Mouse (Mus musculus) heart, embryonic 12.5 days (tissue): ENCODE results near the gene Cntf. TPM values are rescaled to one million over a fixed set of nuclear protein-coding genes. Genes with fewer than 3 reads are reported as not detected.

Experiments
- ATAC-seq: fragments of 200-750 bp; cut with Nextera tagmentation; 2 replicates; pipeline ENCODE4 v1.8.0; 2017; ENCODE audit warnings: moderate TSS enrichment, moderate library complexity; ENCODE audit not compliant: insufficient number of reproducible peaks, low FRiP score
- H3K27ac ChIP-seq: fragments of 300-500 bp; sonication (generic); 2 replicates; pipeline ENCODE4 v1.5.1; 2016; ENCODE audit warnings: mild to moderate bottlenecking, moderate library complexity; ENCODE audit not compliant: poor library complexity, severe bottlenecking
- H3K27me3 ChIP-seq: fragments of 300-500 bp; sonication (generic); replicated peaks from 2 replicates; pipeline ENCODE4 v1.6.1; 2016; ENCODE audit warnings: mild to moderate bottlenecking, moderate library complexity
- H3K36me3 ChIP-seq: fragments of 300-500 bp; sonication (generic); 2 replicates; pipeline ENCODE4 v1.6.1; 2016; ENCODE audit warnings: mild to moderate bottlenecking, moderate library complexity
- H3K4me1 ChIP-seq: fragments of 300-500 bp; sonication (generic); replicated peaks from 2 replicates; pipeline ENCODE4 v1.6.1; 2016; ENCODE audit warnings: mild to moderate bottlenecking
- H3K4me2 ChIP-seq: fragments of 300-500 bp; sonication (generic); 2 replicates; pipeline ENCODE4 v1.6.1; 2016; ENCODE audit warnings: mild to moderate bottlenecking, moderate library complexity
- H3K4me3 ChIP-seq: fragments of 300-500 bp; sonication (generic); 2 replicates; pipeline ENCODE4 v1.5.1; 2016; ENCODE audit warnings: mild to moderate bottlenecking
- H3K9ac ChIP-seq: fragments of 300-500 bp; sonication (generic); 2 replicates; pipeline ENCODE4 v1.6.1; 2016; ENCODE audit warnings: mild to moderate bottlenecking, moderate library complexity
- H3K9me3 ChIP-seq: fragments of 300-500 bp; sonication (generic); replicated peaks from 2 replicates; pipeline ENCODE4 v1.6.1; 2016; ENCODE audit warnings: mild to moderate bottlenecking, moderate library complexity
- WGBS: fragments of 180-500 bp; shearing (Covaris S2); methylation state at CpG from one replicate; pipeline ENCODE4 v1.1.7; 2016; 5-methylcytosine and 5-hydroxymethylcytosine counted together
- polyA plus RNA-seq: library from polyadenylated mRNA; unstranded; fragments of >200 nt; fragmentation: Nextera tagmentation; extraction: Ambion mirVana; gene quantifications from 2 replicates; pipeline ENCODE4 v1.2.1, GENCODE M21; 2016

The Cntf gene
- 0.69 and 1.2 TPM in 2 replicates for polyA plus RNA-seq

GRCm38 (mm10) chr19:12765308-12765707 is at the start of gene Cntf:
Gene Cntf (minus strand): TSS chr19:12765632.
- peaks cover 61% of the 10 kb centered on the region for H3K36me3 ChIP-seq
- H3K4me1 ChIP-seq: no peaks in the 10 kb centered on the region
- H3K27me3 ChIP-seq: no peaks in the 10 kb centered on the region
- ATAC-seq: no peak
- no peak within 1 kb of the TSS for H3K27ac ChIP-seq
- no peak within 1 kb of the TSS for H3K4me2 ChIP-seq
- WGBS: 66% methylated on average over 7 of the region's 7 CpGs
- H3K9ac ChIP-seq: no peak within 1 kb of the TSS
- no peak within 1 kb of the TSS for H3K4me3 ChIP-seq
- H3K9me3 ChIP-seq: no peaks in the 10 kb centered on the region

GRCm38 (mm10) chr19:12813883-12814282 is 48.5 kb upstream of the Cntf start:
- Histone ChIP-seq H3K36me3 (no peaks in the 10 kb centered on the region), H3K27ac (no peak overlapping the region), H3K4me1 (no peaks in the 10 kb centered on the region), H3K9ac (no peak overlapping the region), H3K9me3 (no peaks in the 10 kb centered on the region), H3K27me3 (no peaks in the 10 kb centered on the region), H3K4me3 (no peak overlapping the region), H3K4me2 (no peak overlapping the region)
- WGBS: 60% methylated on average over 1 of the region's 1 CpGs
- ATAC-seq: no peak

- no peaks in the 10 kb centered on the region for H3K27me3 ChIP-seq
- H3K9me3 ChIP-seq: no peaks in the 10 kb centered on the region
- no peaks in the 10 kb centered on the region for H3K4me1 ChIP-seq
- 47% methylated on average over 1 of the region's 1 CpGs for WGBS
- H3K36me3 ChIP-seq: no peaks in the 10 kb centered on the region
- no peak overlapping the region for H3K4me3 ChIP-seq
- ATAC-seq: no peak
- H3K4me2 ChIP-seq: no peak overlapping the region
- no peak overlapping the region for H3K27ac ChIP-seq
- H3K9ac ChIP-seq: no peak overlapping the region
These were observed 47.4 kb upstream of the Cntf start for GRCm38 (mm10) chr19:12812644-12813364.

GRCm38 (mm10) chr19:12806214-12806613 is 40.8 kb upstream of the Cntf start:
- Histone ChIP-seq H3K27me3 (no peaks in the 10 kb centered on the region), H3K4me3 (no peak overlapping the region), H3K4me2 (no peak overlapping the region), H3K4me1 (no peaks in the 10 kb centered on the region), H3K9ac (no peak overlapping the region), H3K9me3 (no peaks in the 10 kb centered on the region), H3K27ac (no peak overlapping the region), H3K36me3 (no peaks in the 10 kb centered on the region)
- ATAC-seq: no peak
- 69% methylated on average over 2 of the region's 2 CpGs for WGBS

GRCm38 (mm10) chr19:12805730-12806129 is 40.3 kb upstream of the Cntf start:
- no peaks in the 10 kb centered on the region for H3K27me3 ChIP-seq
- no peaks in the 10 kb centered on the region for H3K9me3 ChIP-seq
- H3K36me3 ChIP-seq: no peaks in the 10 kb centered on the region
- no peaks in the 10 kb centered on the region for H3K4me1 ChIP-seq
- no peak overlapping the region for H3K4me3 ChIP-seq
- WGBS: 58% methylated on average over 3 of the region's 3 CpGs
- no peak for ATAC-seq
- H3K9ac ChIP-seq: no peak overlapping the region
- no peak overlapping the region for H3K27ac ChIP-seq
- no peak overlapping the region for H3K4me2 ChIP-seq

- Histone ChIP-seq H3K4me2 (no peak overlapping the region), H3K4me1 (no peaks in the 10 kb centered on the region), H3K36me3 (no peaks in the 10 kb centered on the region), H3K27ac (no peak overlapping the region), H3K27me3 (no peaks in the 10 kb centered on the region), H3K9ac (no peak overlapping the region), H3K4me3 (no peak overlapping the region), H3K9me3 (no peaks in the 10 kb centered on the region)
- no peak for ATAC-seq
- WGBS: 85% methylated on average over 1 of the region's 1 CpGs
These were observed 38.8 kb upstream of the Cntf start for GRCm38 (mm10) chr19:12804237-12804636.

- no peak overlapping the region for H3K27ac ChIP-seq
- H3K27me3 ChIP-seq: no peaks in the 10 kb centered on the region
- WGBS: 70% methylated on average over 3 of the region's 3 CpGs
- no peaks in the 10 kb centered on the region for H3K36me3 ChIP-seq
- H3K4me1 ChIP-seq: no peaks in the 10 kb centered on the region
- H3K4me2 ChIP-seq: no peak overlapping the region
- no peaks in the 10 kb centered on the region for H3K9me3 ChIP-seq
- H3K9ac ChIP-seq: no peak overlapping the region
- no peak overlapping the region for H3K4me3 ChIP-seq
- no peak for ATAC-seq
These were observed 37.4 kb upstream of the Cntf start for GRCm38 (mm10) chr19:12802830-12803229.

GRCm38 (mm10) chr19:12801046-12801445 is 35.6 kb upstream of the Cntf start:
- no peaks in the 10 kb centered on the region for H3K9me3 ChIP-seq
- H3K4me2 ChIP-seq: no peak overlapping the region
- H3K36me3 ChIP-seq: no peaks in the 10 kb centered on the region
- no peak overlapping the region for H3K9ac ChIP-seq
- H3K27ac ChIP-seq: no peak overlapping the region
- H3K4me3 ChIP-seq: no peak overlapping the region
- H3K27me3 ChIP-seq: no peaks in the 10 kb centered on the region
- no peak for ATAC-seq
- WGBS: 62% methylated on average over 3 of the region's 3 CpGs
- H3K4me1 ChIP-seq: no peaks in the 10 kb centered on the region

GRCm38 (mm10) chr19:12800621-12801020 is 35.2 kb upstream of the Cntf start:
- H3K27me3 ChIP-seq: no peaks in the 10 kb centered on the region
- H3K36me3 ChIP-seq: no peaks in the 10 kb centered on the region
- H3K4me3 ChIP-seq: no peak overlapping the region
- H3K4me2 ChIP-seq: no peak overlapping the region
- no peaks in the 10 kb centered on the region for H3K4me1 ChIP-seq
- no peaks in the 10 kb centered on the region for H3K9me3 ChIP-seq
- WGBS: 67% methylated on average over 2 of the region's 2 CpGs
- no peak overlapping the region for H3K27ac ChIP-seq
- no peak overlapping the region for H3K9ac ChIP-seq
- ATAC-seq: no peak

GRCm38 (mm10) chr19:12799081-12799480 is 33.6 kb upstream of the Cntf start:
- no peak for ATAC-seq
- Histone ChIP-seq H3K4me3 (no peak overlapping the region), H3K27me3 (no peaks in the 10 kb centered on the region), H3K27ac (no peak overlapping the region), H3K4me2 (no peak overlapping the region), H3K4me1 (no peaks in the 10 kb centered on the region), H3K9ac (no peak overlapping the region), H3K36me3 (no peaks in the 10 kb centered on the region), H3K9me3 (no peaks in the 10 kb centered on the region)
- 75% methylated on average over 3 of the region's 3 CpGs for WGBS

- H3K4me2 ChIP-seq: no peak overlapping the region
- no peak overlapping the region for H3K27ac ChIP-seq
- ATAC-seq: no peak
- no peaks in the 10 kb centered on the region for H3K4me1 ChIP-seq
- no peaks in the 10 kb centered on the region for H3K27me3 ChIP-seq
- 76% methylated on average over 4 of the region's 4 CpGs for WGBS
- H3K9me3 ChIP-seq: no peaks in the 10 kb centered on the region
- H3K9ac ChIP-seq: no peak overlapping the region
- no peaks in the 10 kb centered on the region for H3K36me3 ChIP-seq
- H3K4me3 ChIP-seq: no peak overlapping the region
These were observed 33.0 kb upstream of the Cntf start for GRCm38 (mm10) chr19:12798404-12798803.

- Histone ChIP-seq H3K27me3 (no peaks in the 10 kb centered on the region), H3K4me2 (peak overlapping the region; percentile 75), H3K4me3 (peak overlapping the region; percentile 99), H3K9me3 (no peaks in the 10 kb centered on the region), H3K36me3 (no peaks in the 10 kb centered on the region), H3K9ac (peak overlapping the region; percentile 91; the same call in 1 of the 2 replicates), H3K4me1 (no peaks in the 10 kb centered on the region), H3K27ac (peak overlapping the region; percentile 100)
- ATAC-seq: no peak
- WGBS: 1% methylated on average over 7 of the region's 7 CpGs
These were observed 31.6 kb upstream of the Cntf start for GRCm38 (mm10) chr19:12797071-12797470.
